Mouse (Mus musculus) hindbrain, embryonic 14.5 days (tissue): ENCODE measurements around the gene Gm11627. TPM values are rescaled to one million over a fixed set of nuclear protein-coding genes. Genes with fewer than 3 reads are reported as not detected.
"Not testable (repeated sequence)": the region's sequence is repeated elsewhere in the genome, so short reads cannot be mapped to it uniquely, and the experiment has no call there.

Source experiments
- ATAC-seq: fragments of 200-750 bp; cut with Nextera tagmentation; 2 replicates; pipeline ENCODE4 v1.8.0; 2017; ENCODE audit warnings: moderate number of reproducible peaks, mild to moderate bottlenecking, moderate TSS enrichment, moderate library complexity; ENCODE audit not compliant: low FRiP score
- DNase-seq: peaks from one replicate; pipeline ENCODE4 v3.0.0-alpha.2; 2015; ENCODE audit warnings: low spot score
- H3K27ac ChIP-seq: fragments of 300-500 bp; sonication (generic); 2 replicates; pipeline ENCODE4 v1.5.1; 2014; ENCODE audit warnings: mild to moderate bottlenecking, moderate library complexity
- H3K27me3 ChIP-seq: fragments of 300-500 bp; sonication (generic); 2 replicates; pipeline ENCODE4 v1.6.1; 2014; ENCODE audit warnings: mild to moderate bottlenecking, low read length, mixed read lengths; ENCODE audit not compliant: control insufficient read depth, insufficient read depth
- H3K36me3 ChIP-seq: fragments of 300-500 bp; sonication (generic); replicated peaks from 2 replicates; pipeline ENCODE4 v1.6.1; 2014; ENCODE audit not compliant: control insufficient read depth, insufficient read depth
- H3K4me1 ChIP-seq: fragments of 300-500 bp; sonication (generic); replicated peaks from 2 replicates; pipeline ENCODE4 v1.6.1; 2014; ENCODE audit warnings: antibody characterized with exemption, low read length, mixed read lengths; ENCODE audit not compliant: control insufficient read depth, insufficient read depth
- H3K4me2 ChIP-seq: fragments of 300-500 bp; sonication (generic); replicated peaks from 2 replicates; pipeline ENCODE4 v1.6.1; 2014; ENCODE audit warnings: mild to moderate bottlenecking, moderate library complexity
- H3K4me3 ChIP-seq: fragments of 300-500 bp; sonication (generic); replicated peaks from 2 replicates; pipeline ENCODE4 v1.5.1; 2014; ENCODE audit warnings: mild to moderate bottlenecking, low read length
- H3K9ac ChIP-seq: fragments of 300-500 bp; sonication (generic); 2 replicates; pipeline ENCODE4 v1.6.1; 2014
- H3K9me3 ChIP-seq: fragments of 300-500 bp; sonication (generic); 2 replicates; pipeline ENCODE4 v1.6.1; 2016; ENCODE audit warnings: low read length; ENCODE audit not compliant: control insufficient read depth
- WGBS: fragments of 180-500 bp; shearing (Covaris S2); extraction: QIAGEN DNeasy Blood & Tissue Kit; methylation state at CpG from one replicate; pipeline ENCODE4 v1.1.7; 2014; 5-methylcytosine and 5-hydroxymethylcytosine counted together
- polyA plus RNA-seq: library from polyadenylated mRNA; unstranded; fragments of >200 nt; fragmentation: Nextera tagmentation; extraction: Ambion mirVana; gene quantifications from 2 replicates; pipeline ENCODE4 v1.2.1, GENCODE M21; 2014

Gm11627 gene
- polyA plus RNA-seq, 1 experiment from 2014 or later: 4.3 TPM

DNA sequence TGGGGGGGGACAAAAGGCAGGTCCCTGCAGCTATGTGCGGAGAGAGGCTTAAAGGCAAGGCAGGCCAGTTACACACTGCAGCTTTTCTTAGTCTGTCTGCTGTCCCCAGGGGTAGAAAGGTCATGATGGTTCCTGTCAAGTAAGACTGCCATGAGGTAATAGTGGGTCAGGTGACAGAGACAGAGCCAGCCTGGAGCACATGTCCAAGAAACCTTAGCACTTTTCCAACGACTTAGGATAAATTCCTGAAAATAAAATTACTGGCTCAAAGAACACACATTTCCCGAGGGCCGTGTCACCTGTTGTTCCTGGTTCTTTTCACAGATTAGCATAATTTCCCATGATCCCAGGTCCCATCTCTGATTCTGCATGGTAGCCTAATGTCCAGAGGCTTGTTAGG, 31.0 kb upstream of the Gm11627 start:
- H3K27me3 ChIP-seq: peaks cover 7% of the 10 kb centered on the region; the same call in 1 of the 2 replicates
- no peaks in the 10 kb centered on the region for H3K36me3 ChIP-seq
- H3K9ac ChIP-seq: peak overlapping the region; percentile 8; the same call in 1 of the 2 replicates
- DNase-seq: no peak
- H3K4me2 ChIP-seq: no peak overlapping the region
- H3K9me3 ChIP-seq: no peaks in the 10 kb centered on the region
- H3K4me1 ChIP-seq: peaks cover 18% of the 10 kb centered on the region; the same call in 1 of the 2 replicates
- no peak for ATAC-seq
- no peak overlapping the region for H3K27ac ChIP-seq
- 25% methylated on average over 4 of the region's 4 CpGs for WGBS
- no peak overlapping the region for H3K4me3 ChIP-seq

DNA sequence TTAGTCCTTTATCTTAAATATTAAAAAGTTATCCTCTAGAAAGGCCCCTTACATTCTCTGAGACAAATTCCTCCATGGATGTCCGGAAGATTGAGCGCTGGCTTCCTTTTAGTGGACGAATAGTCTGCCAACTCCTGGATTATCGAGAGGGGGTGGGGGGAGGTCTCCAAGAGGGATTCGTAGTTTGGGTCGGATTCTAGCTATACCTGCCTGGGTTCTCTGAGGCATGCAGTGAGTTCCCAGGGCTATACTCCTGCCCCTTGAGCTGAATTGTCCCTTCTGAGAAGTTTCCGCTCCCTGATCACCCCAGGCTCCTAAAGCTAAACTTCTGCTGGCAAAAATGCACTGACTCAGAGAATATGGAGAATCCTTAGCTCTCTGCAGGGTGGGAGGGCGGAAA, 30.2 kb upstream of the Gm11627 start:
- H3K9me3 ChIP-seq: no peaks in the 10 kb centered on the region
- 54% methylated on average over 8 of the region's 8 CpGs for WGBS

DNA sequence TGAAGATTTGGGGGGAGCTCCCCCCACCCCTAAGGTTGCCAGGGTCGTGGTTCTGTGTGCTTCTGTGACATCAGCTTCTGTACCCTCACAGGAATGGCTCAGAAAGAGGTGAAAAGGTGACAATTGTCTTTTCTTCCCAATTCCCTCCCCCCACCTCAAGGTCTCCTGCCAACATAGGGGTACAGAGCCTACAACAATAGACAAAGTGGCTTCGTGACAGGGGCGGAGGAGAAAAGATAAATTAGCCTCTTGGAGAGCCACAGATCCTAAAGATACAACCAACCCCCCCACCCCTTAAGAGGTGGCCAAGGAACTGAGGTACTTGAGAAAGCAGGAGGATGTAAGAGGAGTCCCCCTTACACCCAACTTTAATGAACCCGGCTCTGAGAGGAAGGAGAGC, 29.4 kb upstream of the Gm11627 start:
- DNase-seq: no peak
- Histone ChIP-seq H3K9ac (no peak overlapping the region; the same call in 1 of the 2 replicates), H3K4me3 (no peak overlapping the region), H3K9me3 (no peaks in the 10 kb centered on the region), H3K27ac (no peak overlapping the region), H3K4me2 (peak overlapping the region; percentile 89), H3K4me1 (peaks cover 21% of the 10 kb centered on the region; the same call in 1 of the 2 replicates), H3K36me3 (no peaks in the 10 kb centered on the region), H3K27me3 (peaks cover 10% of the 10 kb centered on the region; the same call in 1 of the 2 replicates)
- 20% methylated on average over 4 of the region's 4 CpGs for WGBS
- ATAC-seq: no peak

More for the DNA sequence above, 30.2 kb upstream of the Gm11627 start:
- peaks cover 10% of the 10 kb centered on the region; the same call in 1 of the 2 replicates for H3K27me3 ChIP-seq
- no peak overlapping the region for H3K4me2 ChIP-seq
- DNase-seq (no peak), ATAC-seq (no peak)
- H3K4me3 ChIP-seq: no peak overlapping the region
- H3K36me3 ChIP-seq: no peaks in the 10 kb centered on the region
- peaks cover 21% of the 10 kb centered on the region; the same call in 1 of the 2 replicates for H3K4me1 ChIP-seq
- H3K27ac ChIP-seq: no peak overlapping the region
- H3K9ac ChIP-seq: no peak overlapping the region

DNA sequence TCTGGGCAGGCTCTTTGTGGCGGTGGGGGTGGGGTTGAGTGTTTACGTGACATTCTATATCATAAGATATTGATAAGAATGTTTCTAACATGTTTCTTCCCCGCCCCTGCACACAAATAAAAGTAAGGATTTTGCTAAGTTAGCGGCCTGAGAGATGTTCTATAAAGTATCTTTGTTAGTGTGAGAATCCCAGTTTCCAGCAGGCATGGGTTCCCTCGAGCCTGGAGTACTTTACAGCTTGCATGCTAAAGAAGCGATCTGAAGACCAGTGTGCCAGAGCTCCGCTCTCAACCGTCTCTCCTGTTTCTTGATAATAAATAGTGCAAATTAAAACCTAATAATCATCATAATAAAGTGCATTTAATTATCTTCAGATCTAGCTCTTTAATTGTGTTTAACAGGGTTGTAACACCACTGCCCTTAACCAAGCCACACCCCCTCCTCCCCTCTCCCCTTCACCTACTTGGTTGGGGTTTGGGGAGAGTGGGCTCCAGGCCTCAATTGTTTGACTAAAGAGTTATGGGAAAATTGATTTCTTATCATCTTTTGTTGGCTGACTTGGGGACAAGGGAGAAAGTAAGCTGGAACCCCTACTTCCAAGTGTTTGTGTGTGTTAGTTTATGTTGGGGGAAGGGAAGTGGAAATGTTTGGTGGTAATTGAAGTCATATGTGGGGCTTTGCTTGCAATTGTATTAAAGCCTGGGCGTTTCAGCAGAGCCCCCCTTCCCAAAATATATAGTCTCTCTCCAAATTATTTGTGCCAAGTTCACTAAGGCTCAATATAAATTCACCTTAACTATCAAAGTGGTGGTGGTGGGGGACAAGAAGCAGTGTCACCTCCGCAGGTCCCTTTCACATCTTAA, 28.7 kb upstream of the Gm11627 start:
- DNase-seq: no peak
- peak overlapping the region; percentile 89 for H3K4me2 ChIP-seq
- H3K36me3 ChIP-seq: no peaks in the 10 kb centered on the region
- H3K27ac ChIP-seq: no peak overlapping the region
- ATAC-seq: no peak
- no peaks in the 10 kb centered on the region for H3K9me3 ChIP-seq
- 18% methylated on average over 10 of the region's 10 CpGs for WGBS
- H3K9ac ChIP-seq: peak overlapping the region; percentile 71
- H3K4me3 ChIP-seq: peak overlapping the region; percentile 75
- peaks cover 10% of the 10 kb centered on the region; the same call in 1 of the 2 replicates for H3K27me3 ChIP-seq
- peaks cover 21% of the 10 kb centered on the region; the same call in 1 of the 2 replicates for H3K4me1 ChIP-seq

DNA sequence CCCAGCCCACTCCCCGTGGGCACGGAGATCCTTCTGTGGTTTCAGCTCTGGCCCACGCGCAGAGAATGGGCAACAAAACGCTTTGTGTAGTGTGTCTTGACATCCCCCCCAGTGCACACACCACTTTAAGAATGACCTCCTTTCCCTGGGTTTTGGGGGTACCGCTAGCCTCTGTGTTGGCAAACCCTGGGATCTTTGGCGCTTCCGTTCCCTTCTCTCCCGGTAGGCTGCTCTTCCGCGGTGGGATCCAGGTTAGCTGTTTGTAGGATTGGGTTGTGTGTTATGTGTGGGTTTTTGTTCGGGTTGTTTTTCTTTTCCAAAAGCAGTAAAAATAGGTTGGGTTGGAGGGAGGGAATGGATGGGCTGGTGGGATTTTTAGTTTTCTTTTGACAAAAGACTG, 27.9 kb upstream of the Gm11627 start:
- Histone ChIP-seq H3K9ac (peak overlapping the region; percentile 71), H3K27me3 (peaks cover 10% of the 10 kb centered on the region; the same call in 1 of the 2 replicates), H3K4me3 (peak overlapping the region; percentile 75), H3K27ac (0 out of 2 replicates have a peak overlapping the region, but pooled peaks have one; percentile 27), H3K4me2 (peak overlapping the region; percentile 89), H3K4me1 (peaks cover 21% of the 10 kb centered on the region; the same call in 1 of the 2 replicates)
- ATAC-seq, DNase-seq, H3K9me3 ChIP-seq, H3K36me3 ChIP-seq: not testable (repeated sequence)
- WGBS: 1% methylated on average over 12 of the region's 12 CpGs

DNA sequence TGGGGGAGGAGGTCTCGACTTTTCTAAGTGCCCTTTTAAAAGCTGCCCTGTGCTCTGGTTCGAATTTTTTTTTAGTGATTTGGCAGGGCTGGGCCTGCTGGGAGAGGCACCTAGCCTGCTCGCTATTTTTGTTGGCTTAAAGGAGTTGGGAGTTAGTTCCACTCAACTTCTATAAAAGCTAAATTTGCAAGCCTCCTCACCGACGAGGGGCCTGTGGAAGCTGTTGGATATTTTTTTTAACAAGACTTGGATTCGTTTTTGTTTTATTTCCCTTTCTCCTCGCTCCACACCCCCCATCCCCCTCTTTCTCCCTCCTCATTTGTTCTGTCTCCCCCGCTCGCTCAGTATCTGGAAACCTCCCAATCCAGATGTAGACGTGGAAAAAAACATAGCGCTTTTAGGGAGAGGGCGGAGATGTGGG, 27.5 kb upstream of the Gm11627 start:
- WGBS: 1% methylated on average over 12 of the region's 12 CpGs
- peak overlapping the region; percentile 71 for H3K9ac ChIP-seq
- peak overlapping the region; percentile 89 for H3K4me2 ChIP-seq
- ATAC-seq (no peak), DNase-seq (no peak)
- H3K9me3 ChIP-seq: no peaks in the 10 kb centered on the region
- peaks cover 10% of the 10 kb centered on the region; the same call in 1 of the 2 replicates for H3K27me3 ChIP-seq
- H3K27ac ChIP-seq: 0 out of 2 replicates have a peak overlapping the region, but pooled peaks have one; percentile 86
- H3K4me3 ChIP-seq: peak overlapping the region; percentile 75
- peaks cover 21% of the 10 kb centered on the region; the same call in 1 of the 2 replicates for H3K4me1 ChIP-seq
- no peaks in the 10 kb centered on the region for H3K36me3 ChIP-seq

DNA sequence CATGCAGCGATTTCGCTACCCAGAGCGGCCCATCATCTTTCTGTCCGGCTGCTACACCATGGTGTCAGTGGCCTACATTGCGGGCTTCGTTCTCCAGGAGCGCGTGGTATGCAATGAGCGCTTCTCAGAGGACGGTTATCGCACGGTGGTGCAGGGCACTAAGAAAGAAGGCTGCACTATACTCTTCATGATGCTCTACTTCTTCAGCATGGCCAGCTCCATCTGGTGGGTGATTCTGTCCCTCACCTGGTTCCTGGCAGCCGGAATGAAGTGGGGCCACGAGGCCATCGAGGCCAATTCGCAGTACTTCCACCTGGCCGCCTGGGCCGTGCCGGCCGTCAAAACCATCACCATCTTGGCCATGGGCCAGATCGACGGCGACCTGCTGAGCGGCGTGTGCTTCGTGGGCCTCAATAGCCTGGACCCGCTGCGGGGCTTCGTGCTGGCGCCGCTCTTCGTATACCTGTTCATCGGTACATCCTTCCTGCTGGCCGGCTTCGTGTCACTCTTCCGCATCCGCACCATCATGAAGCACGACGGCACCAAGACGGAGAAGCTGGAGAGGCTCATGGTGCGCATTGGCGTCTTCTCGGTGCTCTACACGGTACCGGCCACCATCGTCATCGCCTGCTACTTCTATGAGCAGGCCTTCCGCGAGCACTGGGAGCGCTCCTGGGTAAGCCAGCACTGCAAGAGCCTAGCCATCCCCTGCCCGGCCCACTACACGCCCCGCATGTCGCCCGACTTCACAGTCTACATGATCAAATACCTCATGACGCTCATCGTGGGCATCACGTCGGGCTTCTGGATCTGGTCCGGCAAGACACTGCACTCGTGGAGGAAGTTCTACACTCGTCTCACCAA, 26.5 kb upstream of the Gm11627 start:
- under 1% methylated on average over 62 of the region's 62 CpGs for WGBS
- Histone ChIP-seq H3K4me3 (peak overlapping the region; percentile 75), H3K27me3 (peaks cover 10% of the 10 kb centered on the region; the same call in 1 of the 2 replicates), H3K4me1 (peaks cover 21% of the 10 kb centered on the region; the same call in 1 of the 2 replicates), H3K9me3 (no peaks in the 10 kb centered on the region), H3K27ac (peak overlapping the region; percentile 86), H3K4me2 (peak overlapping the region; percentile 89), H3K36me3 (no peaks in the 10 kb centered on the region), H3K9ac (peak overlapping the region; percentile 71)
- DNase-seq: peak; percentile 33
- ATAC-seq: no peak

DNA sequence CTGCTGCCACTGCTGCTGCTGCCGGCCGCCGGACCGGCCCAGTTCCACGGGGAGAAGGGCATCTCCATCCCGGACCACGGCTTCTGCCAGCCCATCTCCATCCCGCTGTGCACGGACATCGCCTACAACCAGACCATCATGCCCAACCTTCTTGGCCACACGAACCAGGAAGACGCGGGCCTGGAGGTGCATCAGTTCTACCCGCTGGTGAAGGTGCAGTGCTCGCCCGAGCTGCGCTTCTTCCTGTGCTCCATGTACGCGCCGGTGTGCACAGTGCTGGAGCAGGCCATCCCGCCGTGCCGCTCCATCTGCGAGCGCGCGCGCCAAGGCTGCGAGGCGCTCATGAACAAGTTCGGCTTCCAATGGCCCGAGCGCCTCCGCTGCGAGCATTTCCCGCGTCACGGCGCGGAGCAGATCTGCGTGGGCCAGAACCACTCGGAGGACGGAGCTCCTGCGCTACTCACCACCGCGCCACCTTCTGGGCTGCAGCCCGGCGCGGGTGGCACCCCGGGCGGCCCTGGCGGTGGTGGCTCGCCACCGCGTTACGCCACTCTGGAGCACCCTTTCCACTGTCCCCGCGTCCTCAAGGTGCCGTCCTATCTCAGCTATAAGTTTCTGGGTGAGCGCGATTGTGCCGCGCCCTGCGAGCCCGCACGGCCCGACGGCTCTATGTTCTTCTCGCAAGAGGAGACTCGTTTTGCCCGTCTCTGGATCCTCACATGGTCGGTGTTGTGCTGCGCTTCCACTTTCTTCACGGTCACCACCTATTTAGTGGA, 25.7 kb upstream of the Gm11627 start:
- DNase-seq (peak; percentile 67), ATAC-seq (peak; percentile 32)
- Histone ChIP-seq H3K27ac (peak overlapping the region; percentile 86), H3K4me3 (peak overlapping the region; percentile 75), H3K27me3 (peaks cover 10% of the 10 kb centered on the region; the same call in 1 of the 2 replicates), H3K9ac (peak overlapping the region; percentile 71), H3K4me1 (peaks cover 21% of the 10 kb centered on the region; the same call in 1 of the 2 replicates), H3K4me2 (peak overlapping the region; percentile 89), H3K9me3 (no peaks in the 10 kb centered on the region), H3K36me3 (no peaks in the 10 kb centered on the region)
- under 1% methylated on average over 74 of the region's 74 CpGs for WGBS
